Mouse (Mus musculus) CH12.LX (cell line): ENCODE results near the gene Slc35d2. TPM values are rescaled to one million over a fixed set of nuclear protein-coding genes. Genes with fewer than 3 reads are reported as not detected.

Experiments used
- DNase-seq: peaks from one replicate; pipeline ENCODE4 v3.0.0-alpha.2; 2013; ENCODE audit errors: extremely low read depth
- H3K27ac ChIP-seq: 2 replicates; pipeline ENCODE4 v1.5.1; 2012; ENCODE audit warnings: low read depth, mild to moderate bottlenecking, control low read depth, moderate library complexity; ENCODE audit not compliant: insufficient read depth
- H3K27me3 ChIP-seq: replicated peaks from 2 replicates; pipeline ENCODE3; 2012; ENCODE audit warnings: inconsistent platforms
- H3K36me3 ChIP-seq, 2 experiments: replicated peaks in 1 of 2; 2 replicates each; pipeline versions ENCODE3 to v1.6.1; 2012; ENCODE audit warnings: inconsistent platforms in 1 of 2, low read length in 1 of 2, mild to moderate bottlenecking in 1 of 2, mixed read lengths in 1 of 2, moderate library complexity in 1 of 2; ENCODE audit not compliant: control insufficient read depth in 1 of 2, insufficient read depth in 1 of 2
- H3K4me1 ChIP-seq, 2 experiments: 2 replicates each; pipeline ENCODE4 v1.6.1; 2012; ENCODE audit warnings: inconsistent platforms in 1 of 2, moderate library complexity in 1 of 2; ENCODE audit not compliant: insufficient read depth in 2 of 2, control insufficient read depth in 1 of 2
- H3K4me2 ChIP-seq: 2 replicates; pipeline ENCODE4 v1.6.1; 2012; ENCODE audit warnings: low read depth, mild to moderate bottlenecking, control low read depth; ENCODE audit not compliant: poor library complexity, insufficient read depth, severe bottlenecking
- H3K4me3 ChIP-seq, 3 experiments: fragments of 150-350 bp in 1 of 3; sonication (generic) in 1 of 3; replicated peaks in 1 of 3; 2 replicates each; pipeline versions ENCODE3 to v1.5.1; 2011 to 2012; ENCODE audit warnings: low read depth in 2 of 3, low read length in 2 of 3, mild to moderate bottlenecking in 2 of 3, moderate library complexity in 2 of 3, control low read depth in 1 of 3, improper control_type of control experiment in 1 of 3, inconsistent platforms in 1 of 3, mixed read lengths in 1 of 3; ENCODE audit not compliant: poor library complexity in 1 of 3
- H3K79me2 ChIP-seq: replicated peaks from 2 replicates; pipeline ENCODE4 v1.6.1; 2012; ENCODE audit warnings: mild to moderate bottlenecking, moderate library complexity; ENCODE audit not compliant: control insufficient read depth, poor library complexity, insufficient read depth, severe bottlenecking; ENCODE audit errors: extremely low read depth
- H3K9ac ChIP-seq: 2 replicates; pipeline ENCODE4 v1.6.1; 2012; ENCODE audit warnings: low read depth, mild to moderate bottlenecking, control low read depth, moderate library complexity; ENCODE audit not compliant: insufficient read depth
- H3K9me3 ChIP-seq: replicated peaks from 2 replicates; pipeline ENCODE3; 2012; ENCODE audit warnings: low read length, inconsistent platforms, mixed read lengths
- EP300 ChIP-seq: IDR thresholded peaks from 2 replicates; pipeline ENCODE4 v1.6.1; 2011; ENCODE audit warnings: low read length, improper control_type of control experiment
- JUND ChIP-seq: conservative IDR thresholded peaks from 2 replicates; pipeline ENCODE4 v1.6.1; 2011; ENCODE audit warnings: low read depth, low read length, improper control_type of control experiment
- KAT2A ChIP-seq: IDR thresholded peaks from 2 replicates; pipeline ENCODE4 v1.6.1; 2012; ENCODE audit warnings: low read length, improper control_type of control experiment, inconsistent platforms; ENCODE audit not compliant: insufficient replicate concordance
- MAX ChIP-seq: IDR thresholded peaks from 2 replicates; pipeline ENCODE4 v1.6.1; 2011; ENCODE audit warnings: low read length, improper control_type of control experiment
- MEF2A ChIP-seq: IDR thresholded peaks from 2 replicates; pipeline ENCODE4 v1.6.1; 2014; ENCODE audit warnings: low read depth, mild to moderate bottlenecking, inconsistent platforms, low read length, improper control_type of control experiment, borderline replicate concordance
- MYC ChIP-seq: IDR thresholded peaks from 2 replicates; pipeline ENCODE4 v1.6.1; 2011; ENCODE audit warnings: low read depth, mild to moderate bottlenecking, improper control_type of control experiment, low read length
- NELFE ChIP-seq: IDR thresholded peaks from 2 replicates; pipeline ENCODE4 v1.6.1; 2011; ENCODE audit warnings: low read depth, low read length, improper control_type of control experiment
- NRF1 ChIP-seq: IDR thresholded peaks from 2 replicates; pipeline ENCODE4 v1.6.1; 2014; ENCODE audit warnings: low read depth, mild to moderate bottlenecking, inconsistent platforms, low read length, improper control_type of control experiment, moderate library complexity
- PAX5 ChIP-seq: IDR thresholded peaks from 2 replicates; pipeline ENCODE4 v1.6.1; 2012; ENCODE audit warnings: low read length, inconsistent platforms, mixed read lengths
- POLR2A ChIP-seq: IDR thresholded peaks from 2 replicates; pipeline ENCODE4 v1.6.1; 2011; ENCODE audit warnings: low read depth, mild to moderate bottlenecking, improper control_type of control experiment, low read length
- RAD21 ChIP-seq: IDR thresholded peaks from 2 replicates; pipeline ENCODE4 v1.6.1; 2011; ENCODE audit warnings: low read depth, mild to moderate bottlenecking, low read length, improper control_type of control experiment, moderate library complexity
- SMC3 ChIP-seq: IDR thresholded peaks from 2 replicates; pipeline ENCODE4 v1.6.1; 2011; ENCODE audit warnings: low read depth, low read length, improper control_type of control experiment
- ZMIZ1 ChIP-seq: IDR thresholded peaks from 2 replicates; pipeline ENCODE4 v1.6.1; 2012; ENCODE audit warnings: low read depth, mild to moderate bottlenecking, inconsistent platforms, low read length, improper control_type of control experiment
- dilution Hi-C: fragments of 300-500 bp; cut with MboI; formaldehyde crosslinking; loops from 2 replicates; pipeline ENCODE4 v1.14.3; 2020; ENCODE audit warnings: low sequenced_read_pairs; ENCODE audit not compliant: extremely low pct_unique_long_range_greater_than_20kb, extremely low pct_ligation_motif_present
- in situ Hi-C: fragments of 300-500 bp; cut with MboI; formaldehyde crosslinking; loops from 3 replicates; pipeline ENCODE4 v1.14.3; 2019; ENCODE audit warnings: low sequenced_read_pairs, low pct_ligation_motif_present, low pct_unique_long_range_greater_than_20kb, mixed read lengths
- polyA plus RNA-seq: library from polyadenylated mRNA; unstranded; fragments of >175 nt; gene quantifications from 2 replicates; pipeline ENCODE4 v1.2.1, GENCODE M21; 2012; ENCODE audit warnings: low read depth; ENCODE audit not compliant: insufficient read length
- total RNA-seq, 2 experiments: library from RNA; depleted of rRNA; stranded (reverse); fragments of 300-350 nt in 1 of 2; fragments of >200 nt in 1 of 2; gene quantifications; 2 replicates each; pipeline ENCODE4 v1.2.3; 2012 to 2014

Gene Slc35d2
- total and polyA plus RNA-seq, 3 experiments, result 10.3 to 19.4 (median 17.2) TPM

DNA sequence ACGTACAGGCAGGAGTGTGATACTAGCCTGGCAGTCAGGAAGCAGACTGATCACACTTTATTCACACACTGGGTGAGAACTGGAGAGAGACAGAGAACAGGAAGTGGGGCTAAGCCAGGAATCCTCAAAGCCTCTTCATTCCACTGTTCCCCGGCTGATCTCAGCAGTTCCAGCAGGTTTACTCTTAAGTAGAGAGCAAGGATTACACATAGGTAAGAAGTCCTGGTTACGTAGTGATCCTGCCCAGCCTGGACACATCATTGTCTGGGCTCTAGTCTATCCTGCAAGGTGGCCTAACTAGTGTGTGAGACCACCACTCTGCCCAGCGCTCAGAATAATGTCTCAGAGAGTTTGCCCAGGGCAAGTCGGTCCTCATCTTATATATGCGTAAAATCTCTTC, 36.4 kb downstream of the Slc35d2 start:
- Histone ChIP-seq H3K4me2 (no peak overlapping the region), H3K4me1 (no peaks in the 10 kb centered on the region), H3K79me2 (no peaks in the 10 kb centered on the region), H3K27ac (no peak overlapping the region), H3K4me3 (no peak overlapping the region), H3K36me3 (peaks cover 0 to 7% of the 10 kb centered on the region in 2 experiments), H3K9ac (no peak overlapping the region), H3K27me3 (no peaks in the 10 kb centered on the region), H3K9me3 (no peaks in the 10 kb centered on the region)
- in situ Hi-C loops, result no loop called here
- dilution Hi-C loops, result no loop called here
- no peak for DNase-seq
- TF ChIP-seq PAX5 (no peak), POLR2A (no peak), ZMIZ1 (no peak), MYC (no peak), NELFE (no peak), MEF2A (no peak)

DNA sequence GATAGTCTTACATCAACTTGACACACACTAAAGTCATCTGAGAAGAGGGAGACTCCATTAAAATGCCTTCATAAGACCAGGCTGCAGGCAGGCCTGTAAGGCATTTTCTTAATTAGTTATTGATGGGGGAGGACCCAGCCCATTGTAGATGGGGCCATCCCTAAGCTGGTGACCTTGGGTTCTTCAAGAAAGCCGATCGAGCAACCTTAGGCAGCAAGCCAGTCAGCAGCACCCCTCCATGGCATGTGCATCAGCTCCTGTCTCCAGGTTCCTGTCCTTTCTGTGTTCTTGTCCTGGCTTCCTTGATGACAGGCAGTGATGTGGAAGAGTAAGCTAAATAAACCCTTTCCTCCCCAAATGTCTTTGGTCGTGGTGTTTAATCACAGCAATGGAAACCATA, 37.0 kb downstream of the Slc35d2 start:
- Histone ChIP-seq H3K9ac (no peak overlapping the region), H3K4me1 (no peaks in the 10 kb centered on the region), H3K36me3 (peaks cover 0 to 4% of the 10 kb centered on the region in 2 experiments), H3K79me2 (no peaks in the 10 kb centered on the region), H3K4me2 (no peak overlapping the region), H3K27ac (no peak overlapping the region), H3K4me3 (no peak overlapping the region), H3K27me3 (no peaks in the 10 kb centered on the region), H3K9me3 (no peaks in the 10 kb centered on the region)
- TF ChIP-seq JUND (no peak), NRF1 (no peak), EP300 (no peak), PAX5 (no peak), NELFE (no peak), ZMIZ1 (no peak), MAX (no peak), KAT2A (no peak)
- DNase-seq, result no peak
- in situ Hi-C loops (no loop called here), dilution Hi-C loops (no loop called here)

DNA sequence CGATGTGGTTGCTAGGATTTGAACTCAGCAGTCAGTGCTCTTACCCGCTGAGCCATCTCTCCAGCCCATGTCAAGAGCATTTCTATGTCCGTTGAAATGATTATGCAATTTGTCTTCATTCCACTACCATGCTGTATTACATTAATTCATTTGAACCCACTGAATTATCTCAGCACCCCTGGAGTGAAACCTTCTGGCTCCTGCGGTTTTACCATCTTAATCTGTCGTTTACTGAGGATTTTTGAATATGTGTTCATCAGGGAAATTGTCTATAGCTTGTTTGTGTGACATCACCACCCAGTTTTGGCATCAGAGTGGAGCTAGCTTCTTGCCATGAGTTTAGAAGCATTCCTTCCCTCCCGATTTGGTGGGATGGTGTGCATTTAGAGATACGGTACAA, 38.2 kb downstream of the Slc35d2 start:
- H3K9me3 ChIP-seq, result no peaks in the 10 kb centered on the region
- dilution Hi-C loops, result no loop called here
- H3K36me3 ChIP-seq, result no peaks in the 10 kb centered on the region

More for the DNA sequence above, 38.2 kb downstream of the Slc35d2 start:
- Histone ChIP-seq H3K4me1 (no peaks in the 10 kb centered on the region), H3K4me3 (no peak overlapping the region), H3K79me2 (no peaks in the 10 kb centered on the region), H3K4me2 (no peak overlapping the region), H3K27ac (no peak overlapping the region), H3K27me3 (no peaks in the 10 kb centered on the region), H3K9ac (no peak overlapping the region)
- DNase-seq, result no peak
- TF ChIP-seq ZMIZ1, result no peak
- no peak for TF ChIP-seq RAD21
- no peak for TF ChIP-seq SMC3
- in situ Hi-C loops, result no loop called here
